Mouse (Mus musculus): ENCODE measurements around the gene Rasef. TPM values are rescaled to one million over a fixed set of nuclear protein-coding genes. Genes with fewer than 3 reads are reported as not detected.

The Rasef gene
- polyA plus RNA-seq, 1 experiment from 2014 or later, result 0.42 TPM

Other genes starting within 250 kb of the Rasef start
- gene Gm11238, start 183.1 kb downstream of the Rasef start, polyA plus RNA-seq (2015; fragmentation: Nextera tagmentation; extraction: Ambion mirVana), result not detected in 2 replicates
- not detected in 2 replicates for gene Gm11237, start 168.0 kb downstream of the Rasef start, polyA plus RNA-seq (2015; fragmentation: Nextera tagmentation; extraction: Ambion mirVana)
- gene Gm11236, start 152.9 kb downstream of the Rasef start, polyA plus RNA-seq (2015; fragmentation: Nextera tagmentation; extraction: Ambion mirVana), result not detected in 2 replicates
- not detected in 2 replicates for gene Gm11239, start 122.6 kb downstream of the Rasef start, polyA plus RNA-seq (2015; fragmentation: Nextera tagmentation; extraction: Ambion mirVana)
- gene Gm428, start 107.5 kb downstream of the Rasef start, polyA plus RNA-seq (2015; fragmentation: Nextera tagmentation; extraction: Ambion mirVana), result not detected in 2 replicates
- gene Gm11758, start 85.3 kb upstream of the Rasef start, polyA plus RNA-seq (2015; fragmentation: Nextera tagmentation; extraction: Ambion mirVana), result not detected in 2 replicates
- gene Gm11757, start 100.1 kb upstream of the Rasef start, polyA plus RNA-seq (2015; fragmentation: Nextera tagmentation; extraction: Ambion mirVana), result not detected in 2 replicates
- gene Gm13871, start 115.0 kb upstream of the Rasef start, polyA plus RNA-seq (2015; fragmentation: Nextera tagmentation; extraction: Ambion mirVana), result not detected in 2 replicates
- gene Gm11756, start 129.8 kb upstream of the Rasef start, polyA plus RNA-seq (2015; fragmentation: Nextera tagmentation; extraction: Ambion mirVana), result not detected in 2 replicates
- gene 2310002L09Rik, start 159.9 kb upstream of the Rasef start, polyA plus RNA-seq (2015; fragmentation: Nextera tagmentation; extraction: Ambion mirVana), result not detected in 2 replicates
- gene Frmd3, start 222.4 kb upstream of the Rasef start, polyA plus RNA-seq (2015; fragmentation: Nextera tagmentation; extraction: Ambion mirVana), result 26.9 and 30.2 TPM in 2 replicates

Measured in forebrain, embryonic 16.5 days (tissue).